Mouse (Mus musculus) E14TG2a.4 (cell line): Measurements from ENCODE around the gene Uba2.

ENCODE experiments used
- CTCF ChIP-seq: conservative IDR thresholded peaks from 2 replicates; pipeline ENCODE4 v1.5.1; 2014; ENCODE audit warnings: low read length
- NANOG ChIP-seq: IDR thresholded peaks from 2 replicates; pipeline ENCODE4 v1.6.1; 2014; ENCODE audit warnings: borderline replicate concordance, low read length, mixed read lengths
- POU5F1 ChIP-seq: IDR thresholded peaks from 2 replicates; pipeline ENCODE4 v1.6.1; 2014; ENCODE audit warnings: low read length, borderline replicate concordance

DNA sequence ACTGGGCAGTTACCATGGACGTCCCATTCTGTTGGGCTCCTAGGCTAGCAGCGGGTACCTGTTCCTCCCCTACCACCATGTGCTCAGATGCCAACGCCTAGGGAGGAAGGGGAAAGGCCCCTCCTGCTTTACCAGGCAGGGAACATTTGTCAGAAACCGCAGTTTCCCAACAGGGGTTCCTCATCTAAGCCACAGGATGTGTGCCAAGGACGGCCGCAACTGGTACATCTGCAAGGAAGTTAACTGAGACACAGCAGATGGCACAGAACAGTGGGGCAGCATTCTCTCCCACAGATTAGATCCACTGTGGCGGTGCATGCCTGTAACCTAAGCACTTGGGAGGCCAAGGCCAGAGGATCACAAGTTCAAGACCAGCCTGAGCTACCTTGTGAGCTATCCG, 45.2 kb upstream of the Uba2 start:
- TF ChIP-seq CTCF (no peak), NANOG (no peak), POU5F1 (no peak)
